In the genomic region with DNA sequence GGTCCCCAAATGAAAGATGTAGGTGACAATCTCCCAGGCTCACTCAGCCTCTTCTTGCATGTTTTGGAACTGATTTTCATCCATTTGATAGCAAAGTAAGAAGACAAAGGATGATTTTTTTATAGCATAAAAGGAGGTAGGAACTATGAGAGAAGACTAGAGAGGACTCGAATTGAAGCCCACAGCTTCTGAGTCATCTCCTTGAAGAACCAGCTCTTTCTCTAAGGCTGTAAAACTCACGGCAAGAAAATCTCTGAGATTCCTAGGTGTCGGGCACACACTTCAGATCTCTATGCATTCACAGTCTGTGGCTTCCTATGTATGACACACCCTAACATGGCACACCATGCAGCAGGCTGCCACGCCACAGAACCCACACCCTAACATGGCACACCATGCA, we compare ENCODE assay signal across 15 mouse cellular contexts.
"Had no signal": no experiment of that assay in that cellular context is flagged by ENCODE, and none has a peak within 500 bp of the region (broad histone marks: within the 10 kb centered on the region; RNA-seq: fewer than 3 reads in every experiment).

No protein-coding gene starts in this region.

- H3K36me3 ChIP-seq: liver, embryonic 13.5 days; midbrain, embryonic 13.5 days had no signal

- H3K4me1 ChIP-seq: liver, embryonic 13.5 days; midbrain, embryonic 10.5 days; midbrain, embryonic 13.5 days had no signal

- DNase-seq: kidney, adult 18-20 months; kidney, postnatal 25 days; layer of hippocampus, postnatal 36 days; liver, embryonic 13.5 days; lung, embryonic 14.5 days; lung, postnatal 10 days; lung, postnatal 36 days; thymus, postnatal 36 days had no signal

- H3K4me3 ChIP-seq: left cerebral cortex, adult 2 months; liver, embryonic 13.5 days; megakaryocyte, embryonic 14.5 days; midbrain, embryonic 10.5 days; midbrain, embryonic 13.5 days; myocyte had no signal

- H3K27ac ChIP-seq: kidney, postnatal 0 days; left cerebral cortex, adult 2 months; liver, embryonic 13.5 days; midbrain, embryonic 10.5 days; midbrain, embryonic 13.5 days had no signal

- ATAC-seq: midbrain, embryonic 13.5 days; midbrain, embryonic 16.5 days had no signal

- H3K27me3 ChIP-seq: liver, embryonic 13.5 days; megakaryocyte, embryonic 14.5 days; midbrain, embryonic 13.5 days had no signal
